Mouse (Mus musculus): ENCODE data around the gene Cfap58. TPM values are rescaled to one million over a fixed set of nuclear protein-coding genes. Genes with fewer than 3 reads are reported as not detected.

Gene Cfap58
- polyA plus RNA-seq (2021) = not detected

DNA sequence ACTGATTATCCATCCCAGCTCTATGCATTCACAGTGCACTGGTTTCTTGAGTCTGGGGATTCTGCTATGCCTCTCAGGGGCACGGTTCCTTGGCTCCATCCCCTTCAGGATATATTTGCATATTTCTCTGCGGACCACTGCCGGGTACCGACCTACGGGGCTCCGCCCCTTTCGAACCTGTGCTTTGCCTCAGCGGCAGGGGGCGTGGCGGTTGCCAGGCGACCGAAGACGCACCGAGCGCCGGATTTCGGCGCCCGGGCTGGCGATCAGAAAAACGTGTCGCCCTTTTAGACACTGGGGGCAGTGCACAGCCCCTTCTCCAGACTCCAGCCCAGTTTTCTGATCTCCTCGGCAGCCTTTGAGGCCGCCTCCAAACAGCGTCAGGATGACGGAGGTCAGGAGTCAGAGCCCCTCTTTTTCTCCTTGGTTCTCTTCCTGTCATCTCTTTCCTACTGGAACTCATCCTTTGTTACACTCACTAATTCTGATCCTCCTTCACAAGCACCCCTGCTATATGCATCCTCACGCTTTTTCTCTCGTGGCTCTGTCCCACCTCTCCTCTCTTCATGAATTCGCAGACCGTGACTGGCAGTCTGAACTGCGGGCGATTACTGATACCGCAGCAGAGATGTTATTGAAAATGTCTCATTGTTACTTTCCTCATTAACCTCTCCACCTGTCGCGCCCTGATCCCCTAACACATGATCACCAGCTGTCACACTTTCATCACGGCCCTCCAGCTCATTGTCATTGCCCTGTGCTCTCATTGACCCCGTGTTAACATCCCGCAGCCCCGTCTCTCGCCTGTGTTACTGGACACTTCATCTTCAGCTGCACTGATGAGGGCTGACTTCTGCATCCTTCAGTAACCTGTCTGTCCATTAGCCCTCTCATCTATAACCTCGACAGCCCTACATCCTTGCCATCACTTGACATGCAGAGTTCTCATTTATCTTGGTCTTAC lies at the start of gene Cfap58:
TSS of gene Cfap58 (plus strand) at position 233 of the 964 bp plus-strand sequence.
- CTCF ChIA-PET = interaction anchor here (0.6 to 2.1 kb wide), 4 partner anchors 18 to 55 kb away, joined by 3 to 7 read pairs (median 4); partner anchors contain the start of genes Cfap43 and Itprip
- ATAC-seq (peak; percentile 42), DNase-seq (ENCODE audit: low read depth, low spot score) (no peak)
- no peak for TF ChIP-seq CTCF (IDR thresholded peaks at IDR 0.05)
- in situ Hi-C loops (cut with MboI; ENCODE audit: low pct_unique_long_range_greater_than_20kb) = no loop called here
- peaks cover 41% of the 10 kb centered on the region for H3K27me3 ChIP-seq
- POLR2A ChIA-PET = no interaction called here

DNA sequence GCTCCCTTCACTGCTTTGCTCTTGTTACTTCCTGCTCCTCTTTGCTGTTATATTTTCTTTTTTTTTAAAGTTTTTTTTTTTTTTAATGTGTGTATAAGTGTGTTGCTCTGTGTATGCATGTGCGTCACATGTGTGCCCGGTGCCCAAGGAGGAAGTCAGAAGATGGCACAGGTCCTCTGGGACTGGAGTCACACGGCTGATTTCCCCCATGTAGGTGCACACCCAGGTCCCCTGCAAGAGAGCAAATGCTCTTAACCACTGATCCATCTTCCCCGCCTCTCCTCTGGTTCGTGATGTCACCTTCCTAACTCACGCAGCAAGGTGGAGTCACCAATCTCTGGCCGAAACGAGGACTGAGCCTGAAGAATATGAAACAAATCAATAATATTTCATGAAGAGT lies 49.4 kb upstream of the Cfap58 start:
- ChIA-PET POLR2A (no interaction called here), CTCF (no interaction called here)
- in situ Hi-C loops (cut with MboI; ENCODE audit: low pct_unique_long_range_greater_than_20kb) = no loop called here
- TF ChIP-seq CTCF (IDR thresholded peaks at IDR 0.05) = no peak
- ATAC-seq = no peak
- no peaks in the 10 kb centered on the region for H3K27me3 ChIP-seq
- no peak for DNase-seq (ENCODE audit: low read depth, low spot score)

DNA sequence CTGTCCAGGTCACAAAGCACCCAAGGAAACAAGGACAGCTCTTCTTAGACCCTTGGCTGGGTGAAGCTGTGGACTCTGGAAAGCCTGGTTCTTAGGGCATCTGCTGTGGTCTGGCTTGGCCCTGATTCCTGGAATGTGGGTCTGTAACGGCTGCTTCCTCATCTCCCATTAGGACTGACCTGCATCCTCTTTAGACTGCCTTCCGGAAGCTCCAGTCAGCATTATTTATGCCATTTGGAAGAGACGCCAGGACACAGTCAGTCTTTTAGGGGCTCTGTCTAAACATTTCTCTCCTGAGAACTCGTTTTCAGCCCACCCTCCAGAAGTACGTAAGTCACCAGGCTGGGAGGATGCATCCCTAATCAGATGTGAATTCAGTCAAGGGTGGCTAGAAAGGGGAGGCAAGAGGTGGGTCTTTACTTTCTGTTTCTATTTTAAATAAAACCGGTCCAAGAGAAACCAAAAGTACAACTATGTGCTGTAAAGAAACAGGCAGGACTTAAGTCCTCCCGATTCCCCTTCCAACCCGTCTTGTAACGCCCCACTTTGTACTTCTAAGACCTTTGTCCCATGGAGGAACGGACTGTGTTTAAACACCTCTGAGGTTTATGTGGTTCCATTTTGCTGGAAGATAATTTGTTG lies 46.9 kb upstream of the Cfap58 start:
- H3K27me3 ChIP-seq = no peaks in the 10 kb centered on the region
- TF ChIP-seq CTCF (IDR thresholded peaks at IDR 0.05) = no peak
- DNase-seq (ENCODE audit: low read depth, low spot score) (no peak), ATAC-seq (peak; percentile 15)
- POLR2A ChIA-PET = interaction anchor here (0.6 kb wide), 1 partner anchor 40 kb away, joined by 3 read pairs; no protein-coding TSS in a partner anchor
- in situ Hi-C loops (cut with MboI; ENCODE audit: low pct_unique_long_range_greater_than_20kb) = no loop called here
- CTCF ChIA-PET = interaction anchor here (1.2 to 2.0 kb wide), 4 partner anchors 8 to 60 kb away, joined by 4 to 15 read pairs (median 9); partner anchors contain the start of genes Cfap43 and Itprip

DNA sequence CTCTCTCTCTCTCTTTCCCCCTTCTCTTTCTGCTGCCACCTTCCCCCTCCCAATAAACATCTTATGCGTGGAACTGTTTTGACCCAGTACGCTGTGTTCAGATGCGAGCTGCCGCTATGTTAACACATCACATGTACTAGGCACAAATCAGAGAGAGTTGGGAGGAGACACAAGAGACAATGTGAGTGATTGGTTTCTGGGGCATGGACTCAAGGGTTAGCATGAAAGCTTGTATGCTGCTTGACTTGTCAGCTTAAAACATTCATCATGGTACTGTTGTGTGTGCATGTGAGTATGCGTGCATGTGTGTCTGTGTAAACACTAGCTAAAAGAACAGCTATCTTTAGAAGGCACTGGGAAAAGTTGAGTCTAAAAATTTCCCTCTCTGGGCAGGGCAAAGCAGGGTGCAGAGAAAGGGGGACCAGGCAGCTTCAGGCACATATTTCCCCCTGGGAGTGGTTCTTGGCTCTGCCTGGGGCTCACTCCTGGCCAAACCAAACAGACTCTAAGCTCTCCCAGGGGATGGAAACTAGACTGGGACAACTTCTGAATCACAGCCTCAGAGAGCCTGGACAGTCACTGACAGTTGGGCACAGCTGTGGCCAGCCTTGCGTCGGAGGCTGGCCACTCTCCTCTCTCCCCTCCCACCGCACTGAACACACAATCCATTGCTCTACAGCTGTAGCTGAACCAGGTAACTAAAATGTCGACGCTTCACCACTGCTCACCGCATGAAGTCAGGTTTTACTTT lies 45.7 kb upstream of the Cfap58 start:
- CTCF ChIA-PET = interaction anchor here (1.0 to 1.9 kb wide), 3 partner anchors 9 to 27 kb away, joined by 4 to 15 read pairs (median 8); partner anchors contain the start of genes Cfap43 and Itprip
- TF ChIP-seq CTCF (IDR thresholded peaks at IDR 0.05) = no peak
- peak; percentile 80 for ATAC-seq

DNA sequence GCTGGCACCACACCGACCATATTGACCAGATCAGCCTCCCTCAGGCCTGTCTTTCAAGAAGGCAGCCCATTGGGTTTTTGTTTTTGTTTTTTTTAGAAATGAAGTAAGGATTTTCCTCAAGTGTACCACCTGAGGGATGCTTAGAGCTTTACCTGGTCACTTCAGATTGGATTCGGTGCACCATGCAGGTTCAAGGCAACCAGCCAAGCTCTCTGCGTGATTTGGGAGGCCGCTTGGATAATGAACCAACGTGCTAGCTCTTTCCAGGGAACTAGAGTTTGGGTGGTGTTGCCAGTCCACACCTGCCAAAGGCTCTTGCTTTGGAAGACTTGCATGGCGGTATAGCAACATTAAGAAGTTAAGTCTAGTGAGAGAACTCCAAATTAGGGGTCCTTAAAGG lies 44.4 kb upstream of the Cfap58 start:
- TF ChIP-seq CTCF (IDR thresholded peaks at IDR 0.05) = no peak
- in situ Hi-C loops (cut with MboI; ENCODE audit: low pct_unique_long_range_greater_than_20kb) = no loop called here
- DNase-seq (ENCODE audit: low read depth, low spot score) (no peak), ATAC-seq (no peak)
- ChIA-PET POLR2A (interaction anchor here (0.5 kb wide), 1 partner anchor 8 kb away, joined by 6 read pairs; no protein-coding TSS in a partner anchor), CTCF (interaction anchor here (1.2 to 1.8 kb wide), 3 partner anchors 10 to 30 kb away, joined by 3 to 8 read pairs (median 7); no protein-coding TSS in a partner anchor)
- H3K27me3 ChIP-seq = no peaks in the 10 kb centered on the region

More for the DNA sequence above, 45.7 kb upstream of the Cfap58 start:
- DNase-seq (ENCODE audit: low read depth, low spot score) = peak; percentile 41
- POLR2A ChIA-PET = interaction anchor here (0.6 kb wide), 1 partner anchor 39 kb away, joined by 3 read pairs; no protein-coding TSS in a partner anchor
- in situ Hi-C loops (cut with MboI; ENCODE audit: low pct_unique_long_range_greater_than_20kb) = no loop called here
- no peaks in the 10 kb centered on the region for H3K27me3 ChIP-seq

DNA sequence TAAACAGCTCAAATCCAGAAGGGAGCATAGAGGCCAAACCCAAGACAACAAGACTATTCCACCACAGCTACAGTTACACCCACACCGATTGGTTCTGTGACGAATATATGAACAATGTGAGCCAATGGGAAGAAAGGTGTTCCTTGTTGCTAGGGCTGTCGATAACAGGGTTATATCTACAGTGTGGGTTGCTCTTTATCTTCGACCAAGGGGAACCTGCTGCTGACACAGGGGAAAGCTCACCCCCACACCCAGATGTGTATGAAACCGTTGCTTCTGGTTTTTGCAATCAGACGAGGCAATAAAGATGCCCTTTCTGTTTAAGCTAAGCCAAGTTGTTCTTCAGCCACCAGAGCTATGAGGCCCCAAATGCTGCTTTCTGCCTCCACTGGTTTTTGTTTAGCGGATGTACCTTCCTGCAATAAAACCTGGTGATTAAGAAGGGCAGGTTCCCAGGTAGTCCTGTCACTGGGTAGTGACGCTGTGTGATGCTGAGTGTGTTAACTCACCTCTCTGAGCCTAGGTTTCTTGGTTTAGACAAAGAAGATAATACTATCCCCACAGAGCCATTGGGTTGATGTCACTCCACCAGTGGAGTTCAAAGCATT lies 38.9 kb upstream of the Cfap58 start:
- in situ Hi-C loops (cut with MboI; ENCODE audit: low pct_unique_long_range_greater_than_20kb) = no loop called here
- ATAC-seq = no peak
- no peak for DNase-seq (ENCODE audit: low read depth, low spot score)
- ChIA-PET POLR2A (interaction anchor here (1.1 kb wide), 1 partner anchor 19 kb away, joined by 3 read pairs; no protein-coding TSS in a partner anchor), CTCF (interaction anchor here (1.2 to 2.7 kb wide), 5 partner anchors 13 to 32 kb away, joined by 3 to 14 read pairs (median 4); no protein-coding TSS in a partner anchor)
- TF ChIP-seq CTCF (IDR thresholded peaks at IDR 0.05) = no peak
- no peaks in the 10 kb centered on the region for H3K27me3 ChIP-seq

DNA sequence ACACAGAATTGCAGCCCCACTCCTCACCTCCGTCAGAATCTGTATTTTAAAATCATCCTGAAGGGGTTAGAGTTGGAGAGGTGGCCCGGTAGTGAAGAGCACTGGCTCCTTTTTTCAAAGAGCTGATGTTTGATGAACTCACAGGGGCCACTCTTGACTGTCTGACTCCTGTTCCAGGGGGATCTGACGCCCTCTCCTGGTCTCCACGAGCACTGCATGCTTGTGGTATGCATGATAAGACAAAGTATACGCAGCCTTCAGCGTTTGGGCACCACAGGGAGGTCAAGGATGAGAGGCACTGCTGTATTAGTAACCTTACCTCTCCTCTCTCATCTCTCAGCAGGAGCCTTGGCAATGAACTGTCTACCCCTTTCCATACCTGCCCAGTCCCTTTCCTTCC lies 37.5 kb upstream of the Cfap58 start:
- no peak for TF ChIP-seq CTCF (IDR thresholded peaks at IDR 0.05)
- H3K27me3 ChIP-seq = no peaks in the 10 kb centered on the region
- ATAC-seq (no peak), DNase-seq (ENCODE audit: low read depth, low spot score) (no peak)
- POLR2A ChIA-PET = interaction anchor here (0.7 kb wide), 2 partner anchors 24 to 148 kb away, joined by 3 read pairs; no protein-coding TSS in a partner anchor
- in situ Hi-C loops (cut with MboI; ENCODE audit: low pct_unique_long_range_greater_than_20kb) = no loop called here
- CTCF ChIA-PET = interaction anchor here (1.6 to 2.7 kb wide), 2 partner anchors 17 to 30 kb away, joined by 3 to 14 read pairs; no protein-coding TSS in a partner anchor

DNA sequence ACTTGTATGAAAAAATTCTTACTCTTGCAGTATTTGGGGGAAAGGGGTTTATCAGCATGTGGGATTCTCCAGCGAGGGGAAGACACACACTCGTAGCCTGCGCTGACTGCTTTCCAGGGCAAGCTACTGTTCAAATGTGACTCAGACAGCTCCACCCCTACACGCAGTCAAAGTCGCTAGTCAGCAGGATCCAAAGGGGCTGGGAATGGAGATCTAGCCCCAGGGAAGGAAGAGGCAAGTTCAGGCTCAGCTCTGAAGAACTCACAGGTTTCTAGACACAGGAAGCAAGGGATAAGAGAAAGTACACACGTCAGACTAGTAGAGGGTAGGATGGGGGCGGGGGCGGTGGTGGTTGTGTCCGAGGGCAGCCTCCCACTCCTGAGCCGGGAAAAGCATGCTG lies 36.9 kb upstream of the Cfap58 start:
- no peaks in the 10 kb centered on the region for H3K27me3 ChIP-seq
- in situ Hi-C loops (cut with MboI; ENCODE audit: low pct_unique_long_range_greater_than_20kb) = no loop called here
- ChIA-PET CTCF (interaction anchor here (1.6 to 2.7 kb wide), 2 partner anchors 18 to 30 kb away, joined by 3 to 14 read pairs; no protein-coding TSS in a partner anchor), POLR2A (interaction anchor here (0.7 to 0.8 kb wide), 2 partner anchors 11 to 148 kb away, joined by 3 read pairs; no protein-coding TSS in a partner anchor)
- DNase-seq (ENCODE audit: low read depth, low spot score) (no peak), ATAC-seq (no peak)
- TF ChIP-seq CTCF (IDR thresholded peaks at IDR 0.05) = no peak

Measured in Patski (cell line).